Mouse (Mus musculus) olfactory bulb, adult 2 months (tissue): ENCODE data around the gene Aplnr. TPM values are rescaled to one million over a fixed set of nuclear protein-coding genes. Genes with fewer than 3 reads are reported as not detected.

Source experiments
- H3K27ac ChIP-seq: fragments of 200-500 bp; 2 replicates; pipeline ENCODE4 v1.5.1; 2012; ENCODE audit warnings: low read depth, low read length; ENCODE audit not compliant: insufficient read depth
- H3K4me1 ChIP-seq: fragments of 200-500 bp; 2 replicates; pipeline ENCODE4 v1.6.1; 2012; ENCODE audit warnings: low read length; ENCODE audit not compliant: control insufficient read depth, insufficient read depth
- H3K4me3 ChIP-seq: fragments of 200-500 bp; 2 replicates; pipeline ENCODE4 v1.5.1; 2012; ENCODE audit warnings: mild to moderate bottlenecking, low read depth, low read length, moderate library complexity; ENCODE audit not compliant: insufficient read depth
- CTCF ChIP-seq: fragments of 200-500 bp; IDR thresholded peaks from 2 replicates; pipeline ENCODE4 v1.5.1; 2012; ENCODE audit warnings: low read depth, mild to moderate bottlenecking, low read length, moderate library complexity; ENCODE audit not compliant: insufficient read depth
- POLR2A ChIP-seq: fragments of 200-500 bp; IDR thresholded peaks from 2 replicates; pipeline ENCODE4 v1.6.1; 2012; ENCODE audit warnings: mild to moderate bottlenecking, low read depth, low read length, moderate library complexity; ENCODE audit not compliant: insufficient read depth
- WGBS: fragments of 180-500 bp; shearing (Covaris S2); methylation state at CpG from one replicate; pipeline ENCODE4 v1.1.7; 2018; 5-methylcytosine and 5-hydroxymethylcytosine counted together
- polyA plus RNA-seq: library from polyadenylated mRNA; stranded (reverse); fragments of >200 nt; gene quantifications from 2 replicates; pipeline ENCODE4 v1.2.4, GENCODE M21; 2012; ENCODE audit warnings: low replicate concordance; ENCODE audit not compliant: missing spikeins, insufficient read depth, insufficient read length

The Aplnr gene
- not detected in 2 replicates for polyA plus RNA-seq

DNA sequence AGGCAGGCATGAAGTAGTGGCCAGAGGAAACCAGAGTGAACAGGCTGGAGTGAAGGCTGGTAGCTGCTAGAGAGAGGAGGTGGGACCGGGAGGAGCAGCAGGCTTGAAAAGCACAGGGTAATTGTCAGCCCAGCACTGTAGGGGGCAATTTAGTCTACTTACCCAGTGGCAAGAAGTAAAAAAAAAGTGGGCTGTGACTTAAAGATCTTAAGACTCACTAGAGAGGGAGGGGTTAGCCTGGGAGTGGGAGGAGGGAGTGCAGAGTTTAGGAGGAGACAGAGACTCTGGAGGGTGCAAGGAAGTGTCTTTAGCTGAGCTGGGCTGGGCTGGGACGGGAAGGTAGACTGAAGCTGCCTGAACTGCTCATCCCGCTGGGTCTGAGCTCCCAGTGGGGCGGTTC is at the start of gene Aplnr:
TSS of gene Aplnr (plus strand) at position 137 of the 400 bp plus-strand sequence.
- H3K4me1 ChIP-seq, result peaks cover 20% of the 10 kb centered on the region
- no peak within 1 kb of the TSS for H3K4me3 ChIP-seq
- H3K27ac ChIP-seq, result no peak within 1 kb of the TSS
- 6% methylated on average over 4 of the region's 4 CpGs for WGBS
- TF ChIP-seq CTCF (no peak), POLR2A (no peak)

DNA sequence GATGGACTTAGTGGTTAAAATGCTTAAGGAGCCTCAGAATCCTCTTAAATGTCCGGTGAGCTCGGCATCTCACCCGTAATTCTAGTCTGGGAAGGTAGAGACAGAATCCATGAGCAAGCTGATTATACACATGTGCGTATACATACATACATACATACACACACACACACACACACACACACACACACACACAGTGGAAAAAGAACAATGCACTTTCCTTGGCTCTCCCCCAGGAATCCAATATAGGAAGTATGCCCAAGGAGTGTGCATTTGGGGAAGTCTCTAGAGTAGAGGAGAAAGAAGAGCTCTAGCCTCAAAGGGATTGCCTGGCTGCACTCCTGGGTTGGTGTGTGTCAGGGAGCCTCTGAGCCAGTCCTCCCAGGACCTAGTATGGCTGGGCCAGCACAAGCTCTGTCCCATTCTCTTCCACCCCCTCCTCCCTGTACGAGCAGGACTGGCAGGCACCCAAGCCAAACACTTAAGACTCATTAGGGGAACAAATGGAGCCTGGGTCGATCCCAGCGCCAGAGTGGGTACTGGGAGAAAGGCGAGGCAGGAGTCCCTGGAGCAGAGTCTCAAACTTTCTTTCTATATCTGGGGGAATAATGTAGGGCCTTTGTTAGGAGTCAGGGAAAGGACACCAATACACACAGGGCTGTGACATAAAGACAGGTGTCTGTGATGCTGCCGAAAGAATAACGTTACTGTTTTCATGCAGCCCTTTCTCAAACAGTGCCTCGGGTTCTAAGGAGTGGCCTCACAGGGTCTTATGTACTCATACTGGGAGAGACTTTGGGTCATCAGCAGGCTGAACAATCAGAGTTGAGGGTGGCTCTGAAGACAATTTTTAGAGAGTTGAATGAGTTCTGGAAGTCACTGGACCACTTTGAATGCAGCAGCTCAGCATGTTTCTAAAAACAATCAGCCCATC is 47.0 kb upstream of the Aplnr start:
- TF ChIP-seq CTCF, result no peak
- no peak for TF ChIP-seq POLR2A
- Histone ChIP-seq H3K27ac (no peak overlapping the region), H3K4me1 (no peaks in the 10 kb centered on the region), H3K4me3 (no peak overlapping the region)
- WGBS, result 43% methylated on average over 11 of the region's 11 CpGs

DNA sequence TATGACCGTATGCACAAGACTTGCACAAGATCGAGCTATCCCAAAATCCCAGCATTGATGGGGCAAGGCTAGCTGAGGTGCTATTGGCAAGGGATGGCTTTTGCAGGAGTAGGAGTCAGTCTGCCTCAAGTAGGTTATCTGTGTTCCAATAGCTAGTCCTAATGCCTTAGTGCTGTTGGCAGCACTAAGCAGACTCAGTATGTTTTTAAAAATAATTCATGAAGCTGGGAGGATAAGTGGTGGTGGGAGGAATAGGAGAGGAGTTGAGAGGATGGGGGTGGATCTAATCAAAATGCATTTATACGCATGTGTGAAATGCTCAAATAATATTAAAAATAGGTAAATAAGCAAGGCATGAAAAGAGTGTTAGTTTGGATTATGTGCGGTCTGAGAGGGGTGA is 44.7 kb upstream of the Aplnr start:
- no peaks in the 10 kb centered on the region for H3K4me1 ChIP-seq
- TF ChIP-seq CTCF, result no peak
- TF ChIP-seq POLR2A, result no peak
- H3K27ac ChIP-seq, result no peak overlapping the region
- WGBS, result 90% methylated on average over 4 of the region's 4 CpGs
- no peak overlapping the region for H3K4me3 ChIP-seq

DNA sequence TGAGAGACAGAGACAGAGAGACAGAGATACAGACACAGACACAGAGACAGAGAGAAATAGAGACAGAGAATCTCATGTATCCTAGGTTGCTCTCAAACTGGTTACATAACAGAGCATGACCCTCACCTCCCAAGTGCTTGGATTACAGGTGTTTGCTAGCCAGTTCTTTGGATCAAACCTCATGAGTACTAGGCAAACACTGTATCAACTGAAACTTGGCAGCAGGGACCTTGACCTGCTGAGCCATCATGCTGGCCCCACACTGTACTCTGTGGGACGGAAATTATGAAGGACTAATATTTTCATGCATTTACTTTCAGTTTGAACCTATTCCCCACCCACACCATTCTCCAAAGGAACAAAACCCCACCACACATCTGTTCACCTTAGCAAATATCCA is 42.6 kb upstream of the Aplnr start:
- Histone ChIP-seq H3K4me1 (no peaks in the 10 kb centered on the region), H3K4me3 (no peak overlapping the region), H3K27ac (no peak overlapping the region)
- WGBS, result 100% methylated on average over 1 of the region's 1 CpGs
- TF ChIP-seq POLR2A (no peak), CTCF (no peak)

DNA sequence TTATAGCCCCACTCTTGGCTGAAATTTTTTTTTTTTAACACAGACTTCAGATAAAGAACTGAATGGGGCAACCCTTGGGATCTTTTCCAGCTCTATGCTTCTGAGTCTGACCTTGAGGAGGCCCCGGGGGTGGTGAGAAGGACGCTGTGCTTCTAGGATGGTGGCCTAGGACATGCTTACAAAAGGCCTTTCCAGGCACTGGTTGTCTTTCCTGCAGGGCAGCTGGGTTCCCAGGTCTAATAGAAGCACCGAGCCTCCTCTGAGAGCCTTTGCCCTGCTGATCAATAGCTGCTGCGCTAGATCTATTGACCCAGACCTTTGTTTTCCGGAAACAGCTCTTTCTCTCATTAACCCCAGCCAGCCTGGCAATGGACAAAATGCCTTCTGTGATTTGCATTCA is 40.1 kb upstream of the Aplnr start:
- Histone ChIP-seq H3K4me1 (no peaks in the 10 kb centered on the region), H3K27ac (no peak overlapping the region), H3K4me3 (no peak overlapping the region)
- 48% methylated on average over 5 of the region's 5 CpGs for WGBS
- TF ChIP-seq POLR2A (no peak), CTCF (no peak)

DNA sequence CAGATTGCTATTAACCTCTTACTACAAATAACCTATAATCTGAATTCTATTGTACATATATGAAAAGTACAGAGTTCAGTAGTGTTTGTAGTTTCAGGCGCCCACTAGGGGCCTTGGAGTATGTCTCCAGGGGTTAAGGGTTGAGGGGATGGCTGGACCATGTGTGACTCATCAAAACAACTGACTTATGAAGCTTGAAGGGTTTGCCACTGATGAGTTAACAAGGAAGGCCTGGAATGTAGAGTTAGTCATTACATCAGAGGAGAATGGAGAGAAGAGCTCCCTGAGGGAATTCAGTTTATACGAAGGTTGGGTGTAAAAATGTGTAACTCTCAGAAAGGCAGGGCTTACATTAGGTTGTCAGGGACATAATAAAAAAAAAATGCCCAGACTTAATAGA is 38.0 kb upstream of the Aplnr start:
- TF ChIP-seq CTCF (no peak), POLR2A (no peak)
- H3K4me1 ChIP-seq, result no peaks in the 10 kb centered on the region
- H3K4me3 ChIP-seq, result no peak overlapping the region
- 97% methylated on average over 2 of the region's 2 CpGs for WGBS
- H3K27ac ChIP-seq, result no peak overlapping the region

DNA sequence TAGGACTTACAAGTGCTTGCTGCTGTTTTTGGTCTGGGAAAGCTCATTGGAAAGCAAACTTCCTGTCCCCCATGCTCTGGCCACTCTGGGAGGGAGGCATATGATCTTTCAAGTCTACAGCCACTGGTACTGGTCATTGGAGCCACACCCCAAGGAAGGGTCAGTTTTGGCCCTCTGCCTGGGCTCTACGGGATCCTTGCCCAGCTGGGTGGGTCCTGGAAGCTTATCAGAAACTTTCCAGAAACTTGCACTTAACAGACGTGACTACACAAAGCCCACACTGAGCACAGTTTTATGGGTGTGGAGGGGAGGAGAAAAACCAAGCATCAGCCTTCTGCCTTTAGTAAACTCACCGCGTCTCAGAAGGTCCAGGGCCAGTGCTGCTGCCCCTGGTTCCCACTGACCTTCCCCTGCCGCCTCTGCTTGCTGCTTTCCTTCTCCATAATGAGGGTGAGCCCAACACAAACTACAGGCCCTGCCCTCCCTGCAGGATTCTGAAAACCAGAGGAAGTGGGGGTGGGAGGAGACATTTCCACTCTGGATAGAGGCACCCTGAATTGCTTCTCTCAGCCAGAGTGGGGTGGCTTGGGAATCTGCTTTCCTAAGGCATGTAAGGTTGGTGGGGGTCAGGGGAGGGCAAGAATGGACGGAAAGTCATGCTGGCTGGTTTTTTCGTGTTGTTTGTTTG is 37.1 kb upstream of the Aplnr start:
- Histone ChIP-seq H3K4me1 (no peaks in the 10 kb centered on the region), H3K27ac (no peak overlapping the region), H3K4me3 (no peak overlapping the region)
- TF ChIP-seq CTCF, result no peak
- TF ChIP-seq POLR2A, result no peak
- 76% methylated on average over 7 of the region's 7 CpGs for WGBS

DNA sequence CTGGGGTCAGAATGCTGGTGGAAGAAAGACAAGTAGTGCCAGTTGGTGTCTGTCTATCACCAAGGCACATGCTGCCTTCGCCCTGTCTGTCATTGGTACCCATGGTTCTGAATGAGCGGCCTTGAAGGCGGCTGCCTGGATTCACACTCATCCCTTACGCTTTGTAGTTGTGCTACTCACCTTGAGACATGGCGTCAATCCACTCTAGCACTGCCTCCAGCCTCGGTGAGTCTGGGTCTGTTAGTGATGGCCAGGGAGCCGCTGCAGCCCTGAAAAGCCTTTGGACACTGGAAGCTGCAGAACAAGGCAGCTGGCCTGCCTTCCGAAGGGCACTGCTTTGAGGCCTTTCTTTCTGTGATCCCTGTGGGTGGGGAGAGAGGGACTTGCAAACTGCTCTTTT is 32.8 kb upstream of the Aplnr start:
- TF ChIP-seq CTCF (no peak), POLR2A (no peak)
- H3K27ac ChIP-seq, result no peak overlapping the region
- WGBS, result 84% methylated on average over 8 of the region's 8 CpGs

DNA sequence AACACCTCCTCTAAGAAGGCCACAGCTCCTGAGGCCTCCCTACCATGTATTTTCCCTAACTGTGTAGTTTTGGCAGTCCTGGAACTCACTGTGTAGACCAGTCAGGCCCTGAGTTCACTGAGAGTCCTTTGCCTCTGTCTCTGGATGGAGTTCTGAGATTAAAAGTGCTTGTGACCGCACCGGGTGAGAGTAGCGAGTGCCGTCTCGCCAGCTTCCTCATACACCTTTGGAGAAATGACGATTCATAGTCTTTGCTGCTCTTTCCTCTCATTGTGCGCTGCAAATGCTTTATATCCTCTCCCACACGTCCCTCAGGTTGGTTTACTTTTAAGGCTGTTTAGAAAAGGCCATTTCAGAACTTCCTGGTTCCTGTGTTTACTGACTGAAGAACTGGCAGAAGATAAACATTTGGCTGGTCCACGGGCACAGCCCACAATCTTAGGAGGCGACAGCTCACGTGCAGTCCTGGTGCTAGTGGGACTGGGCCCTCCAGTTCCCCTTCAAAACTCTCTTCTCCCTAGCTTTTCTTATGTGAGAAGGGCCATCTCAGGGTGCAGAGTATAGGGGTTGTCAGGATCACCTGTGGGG is 30.5 kb upstream of the Aplnr start:
- H3K27ac ChIP-seq, result no peak overlapping the region
- TF ChIP-seq CTCF (no peak), POLR2A (no peak)
- peaks cover 1% of the 10 kb centered on the region for H3K4me1 ChIP-seq
- H3K4me3 ChIP-seq, result no peak overlapping the region
- 89% methylated on average over 11 of the region's 11 CpGs for WGBS

More for the DNA sequence above, 32.8 kb upstream of the Aplnr start:
- Histone ChIP-seq H3K4me1 (no peaks in the 10 kb centered on the region), H3K4me3 (no peak overlapping the region)
